Mouse (Mus musculus) c-Kit-negative CD71-positive TER-119-positive erythroid progenitor cells, embryonic 14.5 days (primary cell): Measurements from ENCODE around the gene Bag3.
"Not testable (repeated sequence)": the region's sequence is repeated elsewhere in the genome, so short reads cannot be mapped to it uniquely, and the experiment has no call there.

Experiments used
- DNase-seq: peaks from one replicate; pipeline ENCODE4 v3.0.0-alpha.2; 2013; ENCODE audit warnings: low read depth, low spot score

The Bag3 gene

GRCm38 (mm10) chr7:128567561-128568244, 44.3 kb downstream of the Bag3 start:
- DNase-seq, result no peak

GRCm38 (mm10) chr7:128569429-128569828, 46.0 kb downstream of the Bag3 start:
- DNase-seq, result not testable (repeated sequence)

- peak; percentile 49 for DNase-seq
Measured at GRCm38 (mm10) chr7:128569987-128570656, 46.7 kb downstream of the Bag3 start.

GRCm38 (mm10) chr7:128570657-128571056, 47.2 kb downstream of the Bag3 start:
- DNase-seq, result not testable (repeated sequence)

GRCm38 (mm10) chr7:128572030-128572429, 48.6 kb downstream of the Bag3 start:
- DNase-seq, result no peak

- DNase-seq, result no peak
Measured at GRCm38 (mm10) chr7:128575211-128575610, 51.8 kb downstream of the Bag3 start.

- no peak for DNase-seq
Measured at GRCm38 (mm10) chr7:128575794-128576193, 52.4 kb downstream of the Bag3 start.

- no peak for DNase-seq
Measured at GRCm38 (mm10) chr7:128577607-128578006, 54.2 kb downstream of the Bag3 start.

- no peak for DNase-seq
Measured at GRCm38 (mm10) chr7:128578199-128578945, 55.0 kb downstream of the Bag3 start.

GRCm38 (mm10) chr7:128579381-128579780, 56.0 kb downstream of the Bag3 start:
- DNase-seq, result no peak

GRCm38 (mm10) chr7:128580318-128580717, 56.9 kb downstream of the Bag3 start:
- no peak for DNase-seq

- DNase-seq, result no peak
Measured at GRCm38 (mm10) chr7:128581864-128582484, 58.6 kb downstream of the Bag3 start.

- no peak for DNase-seq
Measured at GRCm38 (mm10) chr7:128583213-128583948, 60.0 kb downstream of the Bag3 start.

GRCm38 (mm10) chr7:128587334-128587933, 64.0 kb downstream of the Bag3 start:
- DNase-seq, result no peak

GRCm38 (mm10) chr7:128591345-128592084, 68.1 kb downstream of the Bag3 start:
- DNase-seq, result no peak

- no peak for DNase-seq
Measured at GRCm38 (mm10) chr7:128592118-128592935, 68.9 kb downstream of the Bag3 start.

GRCm38 (mm10) chr7:128592936-128593241, 69.5 kb downstream of the Bag3 start:
- no peak for DNase-seq

- DNase-seq, result no peak
Measured at GRCm38 (mm10) chr7:128596274-128596673, 72.9 kb downstream of the Bag3 start.
